Mouse (Mus musculus): ENCODE measurements around the gene Gas7. TPM values are rescaled to one million over a fixed set of nuclear protein-coding genes. Genes with fewer than 3 reads are reported as not detected.

Gene Gas7
- total and polyA plus RNA-seq, 2 experiments from 2014 or later: 4.8 to 23.2 TPM

DNA sequence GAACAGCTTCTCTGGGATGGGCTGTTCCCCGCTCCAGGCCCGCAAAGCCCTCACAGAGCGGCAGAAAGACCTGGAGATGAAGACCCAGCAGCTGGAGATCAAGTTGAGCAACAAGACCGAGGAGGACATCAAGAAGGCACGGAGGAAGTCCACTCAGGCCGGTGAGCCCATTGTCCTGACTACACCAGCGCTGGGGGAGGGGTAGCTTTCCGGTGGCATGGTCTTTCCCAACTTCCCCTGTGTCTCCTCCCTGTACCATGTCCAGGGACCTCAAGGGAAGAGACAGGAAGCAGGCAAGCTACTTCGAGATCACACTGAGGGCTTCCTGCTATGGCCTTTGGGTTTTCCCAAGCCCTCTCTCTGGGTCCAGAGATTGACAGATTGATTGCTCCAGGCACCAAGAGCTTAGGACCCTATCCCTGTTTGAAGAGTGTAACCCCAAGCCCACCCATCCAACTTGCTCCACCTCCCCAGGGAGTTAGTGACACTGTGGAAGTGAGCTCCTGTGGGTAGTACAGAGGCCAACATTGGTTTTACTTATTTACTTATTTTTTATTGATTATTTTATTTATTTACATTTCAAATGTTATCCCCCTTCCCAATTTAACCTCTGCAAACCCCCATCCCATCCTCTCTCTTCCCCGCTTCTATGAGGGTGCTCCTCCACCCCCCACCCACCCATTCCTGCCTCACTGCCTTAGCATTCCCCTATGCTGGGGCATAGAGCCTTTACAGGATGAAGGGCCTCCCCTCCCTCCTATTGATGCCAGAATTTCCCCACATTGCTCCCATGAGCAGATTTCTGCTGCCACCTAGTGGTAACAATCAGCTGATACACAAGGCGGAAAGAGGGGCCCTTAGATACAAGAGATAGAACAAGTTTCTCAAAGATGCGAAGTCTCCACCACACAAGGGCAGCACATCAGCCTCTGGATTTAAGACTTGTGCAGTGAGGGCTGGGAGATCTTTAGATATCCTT lies 220.6 kb downstream of the Gas7 start:
- Histone ChIP-seq H3K4me2 (ENCODE audit: low read depth, low read length) (no peak overlapping the region), H3K4me1 (ENCODE audit: control insufficient read depth, insufficient read depth) (peaks cover 14% of the 10 kb centered on the region), H3K27ac (ENCODE audit: low read depth) (no peak overlapping the region), H3K9ac (replicated peaks; ENCODE audit: low read depth, low read length) (no peak overlapping the region), H3K4me3 (ENCODE audit: low read depth, low read length) (no peak overlapping the region), H3K9me3 (replicated peaks; ENCODE audit: control insufficient read depth, low read length) (no peaks in the 10 kb centered on the region), H3K27me3 (ENCODE audit: control insufficient read depth, insufficient read depth, low read length) (no peaks in the 10 kb centered on the region), H3K36me3 (replicated peaks; ENCODE audit: control insufficient read depth, insufficient read depth, low read length) (no peaks in the 10 kb centered on the region)
- DNase-seq (ENCODE audit: low spot score) (peak; percentile 84), ATAC-seq (ENCODE audit: insufficient read depth, low read depth) (peak; percentile 16; the same call in 1 of the 2 replicates)
- TF ChIP-seq EP300 (IDR thresholded peaks at IDR 0.05; ENCODE audit: low read depth) (no peak), CTCF (IDR thresholded peaks at IDR 0.05; ENCODE audit: low read depth) (peak; percentile 98)
- 52% methylated on average over 12 of the region's 12 CpGs for WGBS

GRCm38 (mm10) chr11:67679300-67679699 lies 224.1 kb downstream of the Gas7 start:
- no peak overlapping the region for H3K4me2 ChIP-seq (ENCODE audit: low read depth, low read length)
- H3K27ac ChIP-seq (ENCODE audit: low read depth): no peak overlapping the region
- TF ChIP-seq EP300 (IDR thresholded peaks at IDR 0.05; ENCODE audit: low read depth): no peak
- no peak for TF ChIP-seq CTCF (IDR thresholded peaks at IDR 0.05; ENCODE audit: low read depth)
- no peak overlapping the region for H3K9ac ChIP-seq (replicated peaks; ENCODE audit: low read depth, low read length)
- ATAC-seq (ENCODE audit: insufficient read depth, low read depth) (no peak), DNase-seq (ENCODE audit: low spot score) (no peak)
- no peak overlapping the region for H3K4me3 ChIP-seq (ENCODE audit: low read depth, low read length)
- H3K9me3 ChIP-seq (replicated peaks; ENCODE audit: control insufficient read depth, low read length): no peaks in the 10 kb centered on the region
- 53% methylated on average over 5 of the region's 5 CpGs for WGBS
- no peaks in the 10 kb centered on the region for H3K27me3 ChIP-seq (ENCODE audit: control insufficient read depth, insufficient read depth, low read length)
- no peaks in the 10 kb centered on the region; the same call in 1 of the 2 replicates for H3K4me1 ChIP-seq (ENCODE audit: control insufficient read depth, insufficient read depth)
- H3K36me3 ChIP-seq (replicated peaks; ENCODE audit: control insufficient read depth, insufficient read depth, low read length): no peaks in the 10 kb centered on the region

GRCm38 (mm10) chr11:67679930-67680329 lies 224.7 kb downstream of the Gas7 start:
- no peak overlapping the region for H3K27ac ChIP-seq (ENCODE audit: low read depth)
- 86% methylated on average over 2 of the region's 2 CpGs for WGBS
- no peaks in the 10 kb centered on the region for H3K27me3 ChIP-seq (ENCODE audit: control insufficient read depth, insufficient read depth, low read length)
- H3K4me2 ChIP-seq (ENCODE audit: low read depth, low read length): no peak overlapping the region
- no peak for TF ChIP-seq EP300 (IDR thresholded peaks at IDR 0.05; ENCODE audit: low read depth)
- TF ChIP-seq CTCF (IDR thresholded peaks at IDR 0.05; ENCODE audit: low read depth): no peak
- H3K36me3 ChIP-seq (replicated peaks; ENCODE audit: control insufficient read depth, insufficient read depth, low read length): no peaks in the 10 kb centered on the region
- no peaks in the 10 kb centered on the region; the same call in 1 of the 2 replicates for H3K4me1 ChIP-seq (ENCODE audit: control insufficient read depth, insufficient read depth)
- H3K9me3 ChIP-seq (replicated peaks; ENCODE audit: control insufficient read depth, low read length): no peaks in the 10 kb centered on the region
- ATAC-seq (ENCODE audit: insufficient read depth, low read depth) (no peak), DNase-seq (ENCODE audit: low spot score) (no peak)
- no peak overlapping the region for H3K4me3 ChIP-seq (ENCODE audit: low read depth, low read length)
- H3K9ac ChIP-seq (replicated peaks; ENCODE audit: low read depth, low read length): no peak overlapping the region

- TF ChIP-seq EP300 (IDR thresholded peaks at IDR 0.05; ENCODE audit: low read depth) (no peak), CTCF (IDR thresholded peaks at IDR 0.05; ENCODE audit: low read depth) (no peak)
- DNase-seq (ENCODE audit: low spot score) (no peak), ATAC-seq (ENCODE audit: insufficient read depth, low read depth) (no peak)
- no peaks in the 10 kb centered on the region for H3K27me3 ChIP-seq (ENCODE audit: control insufficient read depth, insufficient read depth, low read length)
- H3K9ac ChIP-seq (replicated peaks; ENCODE audit: low read depth, low read length): no peak overlapping the region
- 83% methylated on average over 3 of the region's 3 CpGs for WGBS
- no peak overlapping the region for H3K4me2 ChIP-seq (ENCODE audit: low read depth, low read length)
- no peaks in the 10 kb centered on the region for H3K36me3 ChIP-seq (replicated peaks; ENCODE audit: control insufficient read depth, insufficient read depth, low read length)
- no peaks in the 10 kb centered on the region for H3K4me1 ChIP-seq (ENCODE audit: control insufficient read depth, insufficient read depth)
- no peak overlapping the region for H3K27ac ChIP-seq (ENCODE audit: low read depth)
- no peaks in the 10 kb centered on the region for H3K9me3 ChIP-seq (replicated peaks; ENCODE audit: control insufficient read depth, low read length)
- H3K4me3 ChIP-seq (ENCODE audit: low read depth, low read length): no peak overlapping the region
Measured at GRCm38 (mm10) chr11:67681871-67682270, 226.6 kb downstream of the Gas7 start.

GRCm38 (mm10) chr11:67686109-67686508 lies 230.9 kb downstream of the Gas7 start:
- no peak overlapping the region for H3K27ac ChIP-seq (ENCODE audit: low read depth)
- ATAC-seq (ENCODE audit: insufficient read depth, low read depth) (no peak), DNase-seq (ENCODE audit: low spot score) (no peak)
- no peaks in the 10 kb centered on the region for H3K4me1 ChIP-seq (ENCODE audit: control insufficient read depth, insufficient read depth)
- H3K36me3 ChIP-seq (replicated peaks; ENCODE audit: control insufficient read depth, insufficient read depth, low read length): no peaks in the 10 kb centered on the region
- no peak overlapping the region for H3K4me2 ChIP-seq (ENCODE audit: low read depth, low read length)
- H3K27me3 ChIP-seq (ENCODE audit: control insufficient read depth, insufficient read depth, low read length): no peaks in the 10 kb centered on the region
- TF ChIP-seq CTCF (IDR thresholded peaks at IDR 0.05; ENCODE audit: low read depth) (no peak), EP300 (IDR thresholded peaks at IDR 0.05; ENCODE audit: low read depth) (no peak)
- H3K9ac ChIP-seq (replicated peaks; ENCODE audit: low read depth, low read length): no peak overlapping the region
- H3K9me3 ChIP-seq (replicated peaks; ENCODE audit: control insufficient read depth, low read length): no peaks in the 10 kb centered on the region
- 80% methylated on average over 2 of the region's 2 CpGs for WGBS
- H3K4me3 ChIP-seq (ENCODE audit: low read depth, low read length): no peak overlapping the region
